ENCODE assay signal across 9 mouse cellular contexts in the genomic region with DNA sequence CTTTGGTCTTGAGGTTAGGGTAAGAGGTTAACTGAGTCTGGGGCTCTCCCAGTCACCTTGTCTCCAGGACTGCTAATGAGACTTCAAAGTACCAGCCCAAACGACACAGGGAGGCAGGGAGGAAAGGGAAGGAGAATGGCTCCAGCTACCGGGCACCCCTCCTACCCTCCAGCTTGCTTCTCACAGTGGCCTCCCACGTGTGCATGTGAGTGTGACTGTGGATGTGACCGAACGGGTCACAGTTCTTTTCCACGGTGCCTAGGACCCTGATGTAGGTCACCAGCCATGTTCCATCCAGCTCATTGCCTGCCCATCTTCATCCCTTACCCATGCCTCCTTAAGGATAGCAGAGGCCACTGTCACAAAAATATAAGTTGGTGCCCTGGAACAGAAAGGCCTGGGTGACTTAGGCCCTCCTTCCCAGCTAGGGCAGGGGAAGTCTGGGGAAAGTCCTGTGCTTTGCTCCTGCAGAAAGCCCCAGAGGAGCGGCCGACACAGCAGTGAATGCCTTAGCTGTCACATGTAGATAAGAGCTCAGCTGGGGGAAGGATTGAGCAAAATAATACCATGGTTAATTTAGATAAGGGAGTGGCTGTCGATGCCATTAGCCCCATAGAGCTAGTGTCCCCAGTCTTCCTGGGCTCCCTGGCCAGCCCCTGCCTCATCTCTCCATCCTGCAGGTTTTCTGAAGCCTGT. TPM values are rescaled to one million over a fixed set of nuclear protein-coding genes. Genes with fewer than 3 reads are reported as not detected.
A peak's percentile ranks its signal among the peaks of the same experiment; 100 is the strongest.
DNase-seq lines count a peak whose midpoint lies in the region; ATAC-seq and TF ChIP-seq lines count a peak whose summit lies in the region.
"Had no signal": no experiment of that assay in that cellular context is flagged by ENCODE, and none has a peak within 500 bp of the region (broad histone marks: within the 10 kb centered on the region; RNA-seq: fewer than 3 reads in every experiment).

No protein-coding gene starts in this region.

- H3K36me3 ChIP-seq in lung, embryonic 14.5 days (ENCODE audit: insufficient read depth) = no peaks in the 10 kb centered on the region
- H3K36me3 ChIP-seq: kidney, embryonic 15.5 days; limb, embryonic 13.5 days had no signal

- peak overlapping the region; percentile 67; the same call in 1 of the 2 replicates for H3K27ac ChIP-seq in lung, embryonic 14.5 days (ENCODE audit: low read depth)
- H3K27ac ChIP-seq: kidney, embryonic 15.5 days; limb, embryonic 13.5 days had no signal

- no peaks in the 10 kb centered on the region for H3K9me3 ChIP-seq in lung, embryonic 14.5 days (ENCODE audit: low read depth, low read length)
- H3K9me3 ChIP-seq: kidney, embryonic 15.5 days; limb, embryonic 13.5 days had no signal

- peaks cover 6% of the 10 kb centered on the region; the same call in 1 of the 2 replicates for H3K4me1 ChIP-seq in lung, embryonic 14.5 days (ENCODE audit: insufficient read depth)

- ATAC-seq in lung, embryonic 14.5 days (ENCODE audit: insufficient read depth) = no peak
- ATAC-seq in erythroid progenitor cell, adult 5-6 weeks (replicated peaks; ENCODE audit: low FRiP score, poor library complexity, severe bottlenecking) = peak; percentile 80
- ATAC-seq in megakaryocyte-erythroid progenitor cell, adult 5-6 weeks (replicated peaks; ENCODE audit: low FRiP score, low TSS enrichment, poor library complexity, severe bottlenecking) = peak; percentile 83
- no peak for ATAC-seq in monocyte, adult 5-6 weeks (replicated peaks; ENCODE audit: insufficient number of reproducible peaks, low FRiP score, low TSS enrichment, poor library complexity, severe bottlenecking)

- H3K9ac ChIP-seq in lung, embryonic 14.5 days = no peak overlapping the region
- H3K9ac ChIP-seq: kidney, embryonic 15.5 days; limb, embryonic 13.5 days had no signal

- 53% methylated on average over 9 of the region's 9 CpGs for WGBS in lung, embryonic 14.5 days

- TF ChIP-seq CTCF in lung, embryonic 14.5 days (IDR thresholded peaks at IDR 0.05; ENCODE audit: low read depth) = no peak

- no peak for DNase-seq in lung, embryonic 14.5 days
- DNase-seq in lung, adult 18-20 months = no peak
- peak; percentile 38 for DNase-seq in c-Kit-positive CD71-negative TER-119-negative erythroid progenitor cells, embryonic 14.5 days (ENCODE audit: low read depth)
- DNase-seq in embryo, embryonic 9.5 days (ENCODE audit: extremely low spot score) = no peak

- no peak overlapping the region; the same call in 1 of the 2 replicates for H3K4me2 ChIP-seq in lung, embryonic 14.5 days
- H3K4me2 ChIP-seq: kidney, embryonic 15.5 days; limb, embryonic 13.5 days had no signal

- no peaks in the 10 kb centered on the region for H3K27me3 ChIP-seq in lung, embryonic 14.5 days (ENCODE audit: insufficient read depth, low read length)
- H3K27me3 ChIP-seq: limb, embryonic 13.5 days had no signal

- H3K4me3 ChIP-seq in lung, embryonic 14.5 days (ENCODE audit: low read depth, low read length) = no peak overlapping the region
- H3K4me3 ChIP-seq: kidney, embryonic 15.5 days; limb, embryonic 13.5 days had no signal

RNA-seq across cellular contexts. Expression of a gene that starts 4.4 kb away (rescaled TPM):
- 5.5 and 5.9 TPM in 2 replicates for polyA plus RNA-seq in lung, embryonic 14.5 days (2014; fragmentation: Nextera tagmentation; extraction: Ambion mirVana)
- total RNA-seq in erythroid progenitor cell, adult 5-6 weeks (2015; ENCODE audit: low replicate concordance) = 5.0 and 14.4 TPM in 2 replicates
- total RNA-seq in erythroid progenitor cell, adult 5-6 weeks (2017; ENCODE audit: low replicate concordance) = 3.9 and 29.2 TPM in 2 replicates
- 3.3 and 5.1 TPM in 2 replicates for total RNA-seq in megakaryocyte-erythroid progenitor cell, adult 5-6 weeks (2014; fragmentation: Nextera tagmentation)
- 2.0 and 2.6 TPM in 2 replicates for total RNA-seq in megakaryocyte-erythroid progenitor cell, adult 5-6 weeks (2017)
- total RNA-seq in monocyte, adult 5-6 weeks (2017) = not detected in 3 replicates

Comparison
In these comparisons a context has a peak if more than half of its experiments do, and no peak if none do; other contexts are left out.
1. ATAC-seq: peak in erythroid progenitor cell, adult 5-6 weeks (single experiment) and megakaryocyte-erythroid progenitor cell, adult 5-6 weeks (single experiment); none in lung, embryonic 14.5 days (single experiment) and monocyte, adult 5-6 weeks (single experiment).